Mouse (Mus musculus) right cerebral cortex, postnatal 25 days (tissue): Measurements from ENCODE around the gene Mthfr.
A peak's percentile ranks its signal among the peaks of the same experiment; 100 is the strongest.
"Not testable (repeated sequence)": the region's sequence is repeated elsewhere in the genome, so short reads cannot be mapped to it uniquely, and the experiment has no call there.

ENCODE experiments used
- DNase-seq: peaks from one replicate; pipeline ENCODE4 v3.0.0; 2022

Mthfr gene

DNA sequence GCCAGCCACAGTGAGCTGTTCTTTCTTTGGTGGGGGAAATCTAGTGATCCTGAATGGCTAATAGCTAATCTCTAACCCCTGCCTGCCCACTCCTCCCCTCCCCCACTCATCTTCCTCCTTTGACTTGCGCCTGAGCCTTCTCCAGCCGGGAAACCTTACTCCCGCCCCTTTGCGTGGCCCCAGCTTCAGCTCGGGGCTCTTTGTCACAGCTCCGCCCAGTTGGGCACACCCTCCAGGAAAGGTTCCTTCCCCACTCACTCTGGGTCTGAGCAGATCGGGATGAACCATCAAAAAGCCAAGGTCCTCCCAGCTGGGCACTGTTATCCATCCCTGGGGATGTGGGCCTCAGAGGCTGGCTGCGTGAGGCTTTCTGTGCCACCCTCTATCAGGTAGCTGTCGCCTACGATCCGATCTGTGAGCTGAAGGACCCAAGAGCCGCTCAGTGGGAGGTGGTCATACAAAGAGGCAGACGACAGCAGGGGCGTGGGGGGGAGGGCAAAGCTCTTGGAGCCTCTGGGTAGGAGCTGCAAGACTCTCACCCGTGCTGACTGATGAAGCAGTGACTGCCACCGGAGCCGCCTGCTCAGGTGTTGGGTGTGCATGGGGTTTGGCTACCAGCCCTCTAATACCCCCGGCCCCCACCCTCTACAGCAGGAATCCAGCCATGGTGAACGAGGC, 2.2 kb downstream of the Mthfr start:
- peak; percentile 41 for DNase-seq

DNA sequence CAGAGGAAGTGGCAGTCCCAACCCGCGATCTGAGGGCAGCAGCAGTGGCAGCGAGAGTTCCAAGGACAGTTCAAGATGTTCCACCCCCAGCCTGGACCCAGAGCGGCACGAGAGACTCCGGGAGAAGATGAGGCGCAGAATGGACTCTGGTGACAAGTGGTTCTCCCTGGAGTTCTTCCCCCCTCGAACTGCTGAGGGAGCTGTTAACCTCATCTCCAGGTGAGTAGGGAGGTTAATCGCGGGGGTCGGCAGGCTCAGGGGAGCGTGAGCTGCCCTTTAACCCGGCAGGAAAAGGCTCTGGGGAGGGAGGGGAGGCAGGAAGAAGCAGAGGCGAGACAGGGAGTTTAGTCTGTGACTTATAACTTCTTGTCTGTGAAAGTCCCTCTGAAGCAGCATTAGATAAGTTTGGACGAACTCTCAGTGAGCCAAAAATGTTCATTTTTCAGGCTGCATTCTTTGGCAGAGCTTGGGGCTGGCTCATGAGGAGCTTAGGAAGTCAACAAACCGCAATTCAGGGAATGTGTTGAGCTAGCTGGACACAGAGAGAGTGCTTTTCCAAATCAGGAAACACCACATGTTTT, 2.8 kb downstream of the Mthfr start:
- DNase-seq: peak; percentile 30

DNA sequence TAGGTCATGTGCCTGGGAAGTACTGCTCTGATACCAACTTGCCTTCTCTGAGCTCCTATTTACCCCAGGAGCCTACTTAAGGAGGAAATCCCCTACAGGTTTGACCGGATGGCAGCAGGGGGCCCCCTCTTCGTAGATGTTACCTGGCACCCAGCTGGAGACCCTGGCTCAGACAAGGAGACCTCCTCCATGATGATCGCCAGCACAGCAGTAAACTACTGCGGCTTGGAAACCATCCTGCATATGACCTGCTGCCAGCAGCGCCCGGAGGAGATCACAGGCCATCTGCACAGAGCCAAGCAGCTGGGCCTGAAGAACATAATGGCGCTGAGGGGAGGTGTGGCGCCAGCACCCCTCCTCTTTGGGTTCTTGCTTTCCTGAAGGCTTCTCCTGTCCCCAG, 4.5 kb downstream of the Mthfr start:
- DNase-seq: not testable (repeated sequence)

DNA sequence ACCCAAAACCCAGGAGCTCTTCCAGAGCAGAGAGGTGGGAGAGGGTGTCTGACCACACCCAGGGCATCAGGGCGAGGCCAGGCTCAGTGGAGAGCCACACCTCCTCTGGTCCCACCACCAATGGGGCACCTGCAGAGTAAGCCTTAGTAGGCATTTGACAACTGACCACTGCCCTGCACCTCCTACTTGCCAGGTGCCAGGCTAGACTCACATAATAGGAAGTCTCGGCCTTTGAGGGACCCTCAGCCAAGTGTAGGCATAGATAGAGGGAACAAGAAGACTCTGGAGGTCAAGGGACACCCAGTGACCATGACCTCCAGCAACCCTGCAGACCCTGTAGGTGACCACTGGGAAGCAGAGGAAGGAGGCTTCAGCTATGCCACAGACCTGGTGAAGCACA, 5.2 kb downstream of the Mthfr start:
- DNase-seq: no peak

DNA sequence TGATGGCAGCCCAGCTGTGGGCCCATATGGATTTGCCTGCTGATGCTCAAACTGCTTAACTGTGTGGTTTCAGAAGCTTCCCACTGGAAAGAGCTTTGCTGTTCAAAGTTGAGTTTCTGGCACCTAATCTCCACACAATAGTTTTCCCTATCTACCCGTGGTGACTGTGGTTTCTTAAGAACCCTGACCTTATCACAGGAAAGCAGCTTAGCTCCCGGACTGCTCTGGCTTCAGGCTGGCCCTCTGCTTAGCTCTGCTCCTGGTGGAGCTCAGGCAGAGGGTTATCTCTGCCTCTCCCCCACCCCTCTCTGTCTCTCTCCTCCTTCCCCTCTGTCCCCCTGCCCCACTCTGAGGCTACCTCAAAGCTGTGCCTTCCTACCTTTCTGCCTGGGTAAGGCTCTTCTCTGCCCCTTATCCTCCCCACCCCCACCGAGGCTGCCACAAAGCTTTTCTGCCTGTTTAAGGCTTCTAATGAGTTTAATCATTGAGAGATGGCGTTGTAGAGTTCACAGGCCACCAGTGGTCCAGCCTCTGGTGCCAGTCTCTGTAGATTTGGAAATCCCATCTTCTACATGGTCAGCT, 7.7 kb downstream of the Mthfr start:
- DNase-seq: no peak

DNA sequence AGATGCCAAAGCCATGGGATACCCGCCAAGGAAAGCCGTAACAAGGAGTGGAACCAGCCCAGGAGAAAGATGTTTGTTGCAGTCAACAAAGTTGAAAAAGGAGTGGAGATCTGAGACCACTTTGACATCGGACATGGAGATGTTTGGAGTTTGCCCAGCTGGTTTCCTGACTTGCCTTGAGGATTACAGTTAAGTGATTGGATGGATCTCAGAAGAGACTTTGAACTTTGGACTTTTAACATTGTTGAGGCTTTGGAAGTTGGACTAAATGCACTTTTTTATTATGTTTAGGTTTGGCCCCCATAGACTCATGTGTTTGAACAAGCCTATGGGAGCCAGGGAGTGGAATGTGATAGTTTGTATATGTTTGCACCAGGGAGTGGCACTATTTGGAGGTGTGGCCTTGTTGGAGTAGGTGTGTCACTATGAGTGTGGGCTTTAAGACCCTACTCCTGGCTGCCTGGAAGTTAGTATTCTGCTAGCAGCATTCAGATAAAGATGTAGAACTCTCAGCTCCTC, 11.6 kb downstream of the Mthfr start:
- DNase-seq: not testable (repeated sequence)

DNA sequence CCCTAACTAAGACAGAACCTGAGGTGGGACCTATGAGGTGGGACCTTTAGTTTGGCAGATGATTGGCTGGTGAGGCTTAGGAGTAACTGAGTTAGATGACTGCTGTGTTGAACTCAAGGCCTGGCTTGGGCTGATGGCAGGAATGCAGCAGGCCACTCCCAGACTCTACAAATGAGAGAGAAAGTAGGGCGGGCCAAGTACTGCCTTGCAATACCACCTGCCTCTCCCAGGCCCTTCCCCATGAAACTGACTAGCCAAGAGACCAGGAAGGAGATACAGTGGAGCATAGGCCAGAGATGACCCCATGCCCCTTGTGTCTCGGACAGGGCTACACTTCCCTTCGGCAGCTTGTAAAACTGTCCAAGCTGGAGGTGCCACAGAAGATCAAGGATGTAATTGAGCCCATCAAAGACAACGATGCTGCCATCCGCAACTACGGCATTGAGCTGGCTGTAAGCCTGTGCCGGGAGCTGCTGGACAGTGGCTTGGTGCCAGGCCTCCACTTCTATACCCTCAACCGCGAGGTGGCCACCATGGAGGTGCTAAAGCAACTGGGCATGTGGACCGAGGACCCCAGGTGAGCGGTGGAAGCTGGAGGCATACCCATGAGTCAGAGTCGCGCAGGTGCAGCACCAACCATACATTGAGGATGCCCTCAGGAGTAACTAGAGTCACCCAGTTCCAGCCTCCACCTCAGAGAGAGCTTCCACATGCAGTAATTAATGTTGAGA, 12.3 kb downstream of the Mthfr start:
- DNase-seq: no peak

DNA sequence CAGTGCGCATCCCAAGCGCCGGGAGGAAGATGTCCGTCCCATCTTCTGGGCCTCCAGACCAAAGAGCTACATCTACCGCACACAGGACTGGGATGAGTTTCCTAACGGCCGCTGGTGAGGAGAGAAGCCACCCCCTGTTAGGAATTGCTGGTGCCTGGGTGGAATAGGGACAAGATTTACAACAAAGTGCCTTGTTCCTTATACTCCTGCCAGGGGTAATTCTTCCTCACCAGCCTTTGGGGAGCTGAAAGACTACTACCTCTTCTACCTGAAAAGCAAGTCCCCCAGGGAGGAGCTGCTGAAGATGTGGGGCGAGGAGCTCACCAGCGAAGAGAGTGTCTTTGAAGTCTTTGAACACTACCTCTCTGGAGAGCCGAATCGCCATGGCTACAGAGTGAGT, 13.0 kb downstream of the Mthfr start:
- DNase-seq: no peak

DNA sequence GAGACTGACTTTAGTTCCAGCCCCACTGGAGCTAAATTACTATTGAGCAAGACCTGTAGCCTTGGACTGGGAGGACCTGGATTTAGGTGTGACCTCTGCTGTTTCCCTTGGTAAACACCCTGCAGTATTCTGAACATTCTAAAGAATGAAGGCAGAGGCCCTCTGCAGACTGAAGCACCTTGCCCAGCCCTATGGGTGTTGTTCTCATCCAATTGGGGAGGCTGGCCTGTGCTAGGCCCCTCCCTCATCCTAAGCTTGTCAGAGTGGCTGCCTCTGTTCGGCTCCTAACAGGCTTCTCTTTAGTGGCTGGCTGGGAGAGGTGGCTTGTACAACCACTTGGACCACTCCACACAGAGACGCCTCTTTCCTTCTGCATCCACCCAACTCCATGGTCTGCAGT, 14.1 kb downstream of the Mthfr start:
- no peak for DNase-seq

DNA sequence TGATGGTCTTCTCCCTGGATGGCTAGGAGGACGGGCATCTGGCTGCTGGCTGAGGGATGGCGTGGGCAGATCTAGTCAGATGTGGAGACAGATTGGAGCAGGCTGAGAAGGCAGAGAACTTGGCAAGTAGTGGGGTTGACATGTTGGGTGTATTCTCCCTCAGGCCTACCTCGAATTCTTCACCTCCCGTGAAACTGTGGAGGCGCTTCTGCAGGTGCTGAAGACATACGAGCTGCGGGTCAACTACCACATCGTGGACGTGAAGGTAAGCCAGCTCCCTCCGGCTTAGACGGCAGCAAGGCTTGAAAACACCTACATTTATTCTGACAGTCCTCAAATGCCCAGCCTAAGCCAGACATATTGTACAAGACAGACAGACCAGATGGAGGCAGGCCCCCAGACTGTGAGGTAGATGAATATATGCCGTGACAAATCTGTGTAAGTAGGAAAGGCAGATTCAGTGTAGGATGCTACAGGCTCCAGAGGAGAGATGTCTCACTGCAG, 14.6 kb downstream of the Mthfr start:
- DNase-seq: peak; percentile 80

DNA sequence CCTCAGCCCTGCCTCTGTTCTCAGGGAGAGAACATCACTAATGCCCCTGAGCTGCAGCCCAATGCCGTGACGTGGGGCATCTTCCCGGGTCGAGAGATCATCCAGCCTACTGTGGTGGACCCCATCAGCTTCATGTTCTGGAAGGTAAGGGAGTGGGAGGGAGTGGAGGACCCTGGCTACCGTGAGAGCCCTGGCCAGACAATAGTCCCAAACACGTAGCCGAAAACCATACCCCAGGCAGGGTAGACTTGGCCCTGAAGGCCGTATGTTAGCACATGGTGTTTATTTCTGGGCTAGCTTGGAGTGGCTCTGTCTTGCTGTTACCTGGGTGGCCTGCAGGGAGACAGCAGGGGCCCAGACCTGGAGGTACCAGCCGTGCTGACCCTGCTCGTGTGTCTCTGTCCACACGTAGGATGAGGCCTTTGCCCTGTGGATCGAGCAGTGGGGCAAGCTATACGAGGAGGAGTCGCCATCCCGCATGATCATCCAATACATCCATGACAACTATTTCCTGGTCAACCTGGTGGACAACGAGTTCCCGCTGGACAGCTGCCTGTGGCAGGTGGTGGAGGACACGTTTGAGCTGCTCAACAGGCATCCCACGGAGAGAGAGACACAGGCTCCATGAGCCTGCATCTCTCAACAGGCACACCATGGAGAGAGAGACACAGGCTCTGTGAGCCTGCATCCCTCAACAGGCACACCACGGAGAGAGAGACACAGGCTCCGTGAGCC, 16.3 kb downstream of the Mthfr start:
- no peak for DNase-seq

DNA sequence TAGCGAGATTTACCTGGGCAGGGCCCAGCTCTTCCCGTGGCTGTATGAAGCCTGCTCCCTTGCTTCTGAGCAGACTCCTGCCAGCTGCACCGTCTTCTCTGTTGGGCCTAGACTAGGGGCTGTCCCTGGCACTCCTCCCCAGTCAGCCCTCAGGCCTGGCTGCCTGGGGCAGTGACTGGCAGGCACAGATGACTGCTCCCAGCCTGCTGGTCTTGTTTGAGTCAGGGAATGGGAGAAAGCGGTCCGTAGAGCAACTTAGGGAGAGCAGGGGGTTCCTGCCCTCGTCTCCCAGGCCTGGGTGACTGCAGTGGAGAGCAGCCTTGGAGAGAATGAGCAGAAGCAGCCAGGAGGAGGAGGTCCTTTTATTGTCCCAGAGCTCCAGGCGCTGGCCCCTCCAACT, 17.4 kb downstream of the Mthfr start:
- no peak for DNase-seq

DNA sequence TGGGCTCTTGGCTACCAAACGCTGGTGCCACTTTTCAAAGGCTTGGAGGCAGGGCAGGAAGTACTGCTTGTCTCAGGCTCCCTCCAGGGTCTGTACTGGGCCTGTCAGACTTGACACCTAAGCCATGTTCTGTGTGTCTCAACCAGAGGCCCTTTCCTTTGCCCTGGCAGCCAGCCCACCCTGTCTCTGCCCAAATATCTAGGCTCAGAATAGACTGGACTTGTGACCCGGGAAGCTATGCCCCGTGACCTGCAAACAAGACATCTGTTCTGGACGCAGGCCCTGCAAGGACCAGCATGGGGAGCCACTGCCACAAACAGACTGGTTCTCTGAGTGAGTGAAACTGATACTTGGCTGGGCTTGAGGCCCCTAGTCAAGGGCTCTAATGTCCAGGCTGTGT, 17.9 kb downstream of the Mthfr start:
- no peak for DNase-seq

DNA sequence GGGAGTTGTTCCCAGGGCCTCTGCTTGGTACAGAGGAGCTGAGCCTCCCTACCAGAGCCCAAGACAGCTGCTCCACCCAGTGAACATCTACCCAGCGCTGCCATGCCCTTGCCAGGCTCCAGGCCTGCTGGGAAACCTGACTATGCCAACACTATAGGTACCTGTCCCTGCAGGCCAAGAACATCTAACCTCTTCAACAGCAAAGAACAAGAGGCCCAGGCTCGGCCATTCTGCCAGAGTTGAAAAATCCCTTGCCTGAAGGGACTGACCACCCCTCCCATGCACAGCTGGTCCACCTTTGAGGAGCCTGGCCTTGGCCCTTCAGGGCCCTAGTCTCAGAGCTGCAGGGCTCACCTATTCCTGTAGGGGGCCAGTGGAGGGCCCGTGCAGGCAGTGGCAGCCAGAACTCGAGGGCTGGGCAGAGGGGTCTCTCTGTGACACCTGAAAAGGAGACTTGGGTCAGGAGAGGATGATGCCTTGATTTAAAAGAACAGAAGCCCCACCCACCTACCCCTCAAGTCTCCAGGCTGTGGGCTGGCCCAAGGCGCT, 18.9 kb downstream of the Mthfr start:
- DNase-seq: no peak

DNA sequence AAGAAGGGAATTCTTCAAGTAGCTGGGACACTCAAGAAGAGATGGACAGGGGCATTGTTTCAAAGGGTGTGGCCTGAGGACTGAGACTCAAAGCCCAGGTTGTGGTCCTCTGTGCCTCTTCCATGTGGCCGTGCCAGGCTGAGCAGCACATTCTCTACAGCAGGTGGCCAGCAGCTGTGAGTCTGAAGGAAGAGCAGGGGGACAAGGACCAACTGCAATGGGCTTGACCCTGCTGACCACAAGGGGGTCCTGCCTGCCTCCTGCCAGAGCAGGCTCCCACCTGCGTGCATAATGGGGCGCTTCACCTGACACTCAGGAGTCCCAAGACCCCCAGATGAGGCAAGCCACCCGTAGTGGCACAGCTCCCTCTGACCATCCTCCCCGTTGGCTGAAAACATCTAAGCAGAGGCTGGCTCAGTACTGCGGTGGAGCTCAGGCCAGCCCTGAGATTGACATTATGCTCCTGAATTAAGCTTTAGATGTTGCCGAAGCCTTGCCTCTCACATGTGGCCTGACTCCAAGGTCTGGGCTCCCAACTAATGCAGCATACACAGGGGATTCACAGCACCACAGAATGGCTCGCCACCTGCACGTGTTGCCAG, 19.4 kb downstream of the Mthfr start:
- no peak for DNase-seq

DNA sequence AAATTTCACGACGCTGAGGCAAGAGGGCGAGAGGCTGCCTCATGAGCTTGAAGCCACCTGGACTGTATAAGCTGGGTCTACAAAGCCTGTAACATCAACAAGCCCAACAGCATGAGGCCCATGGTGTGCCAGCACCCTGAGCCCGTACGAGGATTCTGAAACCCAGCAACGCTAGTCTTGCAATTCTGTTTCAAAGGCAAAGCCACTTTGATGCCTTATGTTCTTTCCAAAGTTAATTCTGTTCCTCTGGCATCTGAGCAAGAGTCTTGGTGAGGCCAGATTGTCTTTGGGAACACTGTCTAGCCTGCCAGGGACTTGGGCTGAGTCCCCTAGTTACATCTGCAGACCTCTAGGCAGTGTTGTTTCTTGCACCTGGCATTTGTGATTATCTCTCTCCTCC, 20.1 kb downstream of the Mthfr start:
- peak; percentile 36 for DNase-seq

DNA sequence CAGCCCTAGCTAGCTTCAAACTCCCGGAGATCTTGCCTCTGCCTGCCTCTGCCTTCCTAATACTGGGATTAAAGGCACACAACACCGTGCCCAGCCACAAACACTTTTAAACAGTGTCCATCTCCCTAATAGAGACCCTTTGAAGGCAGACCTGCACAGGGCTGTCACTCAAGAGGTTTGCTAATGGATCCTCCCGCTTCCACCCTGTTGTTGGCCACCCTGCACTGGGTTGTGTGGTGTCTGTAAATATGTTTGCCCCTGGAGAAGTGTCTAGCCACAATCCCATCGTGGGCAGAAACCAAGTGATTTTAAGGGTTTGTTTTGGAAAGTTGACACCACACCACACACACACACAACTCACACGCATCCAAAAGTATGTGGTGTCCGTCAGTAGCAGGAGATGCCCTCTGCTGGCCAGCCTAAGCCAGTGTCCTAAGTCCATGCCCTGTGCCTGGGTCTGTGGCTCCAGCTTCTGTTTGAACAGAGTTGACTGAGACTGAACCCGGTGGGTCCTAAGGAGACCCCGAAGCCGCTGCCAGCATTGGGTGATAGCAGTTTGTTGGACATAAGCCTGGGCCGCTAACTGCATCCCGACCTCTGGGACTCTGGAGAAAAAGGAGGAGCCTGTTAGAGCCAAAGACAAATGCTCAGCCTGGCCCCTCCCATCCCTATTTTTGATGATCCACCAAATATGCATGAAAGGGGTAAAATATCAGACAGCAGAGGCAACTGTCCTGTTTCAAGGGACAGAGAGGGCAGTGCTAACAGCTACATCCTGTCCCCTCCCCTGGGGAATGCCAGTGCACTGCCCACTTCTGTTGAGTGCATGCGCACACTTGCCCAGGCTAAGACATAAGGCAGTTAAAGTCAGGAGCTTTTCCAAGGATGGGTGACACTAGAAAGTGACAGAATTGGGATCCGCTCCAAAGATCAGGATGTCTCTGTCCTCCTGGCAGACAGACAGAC, 21.5 kb downstream of the Mthfr start:
- DNase-seq: no peak

DNA sequence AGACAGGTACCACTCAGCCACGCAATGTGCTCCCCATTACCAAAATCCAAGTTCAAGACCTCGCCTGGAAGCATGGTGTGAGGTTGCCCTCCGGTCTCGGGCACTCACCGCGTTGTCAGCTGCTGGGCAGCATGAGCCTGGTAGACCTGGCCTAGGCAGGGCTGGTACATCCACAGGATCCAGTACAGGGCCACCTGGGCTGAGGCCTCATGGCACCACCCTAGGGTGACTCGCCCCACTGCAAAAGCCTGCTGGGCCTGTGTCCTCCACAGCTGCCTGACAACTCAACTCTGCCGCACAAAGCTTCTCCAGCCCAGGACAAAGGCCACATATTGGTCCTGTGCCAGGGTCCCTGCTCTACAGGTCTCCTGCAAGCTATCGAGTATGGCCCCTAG, 22.2 kb downstream of the Mthfr start:
- no peak for DNase-seq

DNA sequence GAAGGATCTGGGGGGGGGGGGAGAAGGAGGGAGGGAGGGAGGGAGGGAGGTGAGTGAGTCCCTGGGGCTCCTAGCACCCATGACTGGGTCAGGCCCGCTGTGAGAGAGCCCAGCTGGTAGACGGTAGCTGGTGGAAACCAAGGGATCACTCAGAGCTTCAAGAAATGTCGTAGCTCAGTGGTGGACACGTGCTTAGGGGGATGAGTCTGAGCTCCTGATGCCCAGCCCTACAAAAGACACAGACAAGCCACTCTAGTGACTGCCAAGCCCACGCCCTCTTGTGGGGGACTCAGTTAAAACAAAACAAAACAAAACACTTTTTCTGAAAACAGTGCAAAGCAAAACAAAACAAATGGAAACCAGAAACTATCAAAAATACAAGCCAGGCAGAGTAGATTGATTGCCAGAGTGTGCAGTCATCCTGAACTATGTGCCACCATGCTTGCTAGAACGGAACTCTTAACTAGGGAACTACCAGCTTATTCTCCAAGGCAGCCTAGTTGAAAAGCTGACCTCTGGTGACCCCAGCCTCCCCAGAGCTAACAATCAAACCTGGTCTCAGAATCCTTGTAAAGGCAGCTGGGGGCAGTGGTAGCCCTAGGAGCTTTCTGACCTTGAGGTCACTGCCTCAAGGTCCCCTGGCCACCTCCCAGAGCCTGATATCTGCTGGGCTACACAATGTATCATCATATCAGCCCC, 27.0 kb downstream of the Mthfr start:
- no peak for DNase-seq

DNA sequence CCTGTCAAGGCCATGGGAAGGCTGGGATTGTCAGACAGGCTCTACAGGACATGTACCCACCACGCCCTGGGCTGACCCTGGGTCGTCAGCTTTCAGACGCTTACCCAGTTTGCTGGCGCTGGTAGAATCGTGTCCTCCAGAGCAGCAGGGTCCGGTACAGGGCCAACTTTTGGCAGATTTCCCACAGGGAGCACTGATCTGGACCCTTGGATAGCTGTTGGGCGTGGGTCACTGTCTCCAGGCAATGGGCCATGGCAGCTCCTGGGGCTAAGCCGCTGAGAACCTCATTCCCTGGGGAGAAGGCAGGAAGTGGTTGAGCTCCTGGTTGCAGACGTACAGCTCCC, 27.5 kb downstream of the Mthfr start:
- no peak for DNase-seq
